27 mouse cellular contexts compared by ENCODE assay signal in the genomic region with DNA sequence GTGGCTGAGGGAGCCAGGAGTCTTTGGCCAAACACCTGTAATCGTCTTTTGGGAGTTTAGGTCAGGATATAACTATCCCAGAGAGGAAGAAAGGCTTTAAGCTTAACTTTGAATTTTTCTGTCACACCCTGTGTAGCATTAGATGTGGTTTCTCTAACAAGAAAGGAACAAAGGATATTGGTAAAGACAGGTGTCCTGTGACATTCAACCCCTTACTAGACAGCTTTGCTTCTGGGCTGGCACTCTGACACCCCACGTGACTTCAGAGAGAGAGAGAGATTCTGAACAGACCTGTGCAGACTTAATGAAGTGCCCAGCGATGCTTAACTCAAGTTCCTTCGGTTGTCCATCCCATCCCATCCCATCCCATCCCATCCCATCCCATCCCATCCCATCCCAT. TPM values are rescaled to one million over a fixed set of nuclear protein-coding genes. Genes with fewer than 3 reads are reported as not detected.
A peak's percentile ranks its signal among the peaks of the same experiment; 100 is the strongest.
DNase-seq lines count a peak whose midpoint lies in the region; ATAC-seq and TF ChIP-seq lines count a peak whose summit lies in the region.
"Had no signal": no experiment of that assay in that cellular context is flagged by ENCODE, and none has a peak within 500 bp of the region (broad histone marks: within the 10 kb centered on the region; RNA-seq: fewer than 3 reads in every experiment).

No protein-coding gene starts in this region.

- no peaks in the 10 kb centered on the region for H3K27me3 ChIP-seq in CH12.LX (replicated peaks)
- H3K27me3 ChIP-seq in forebrain, embryonic 10.5 days (ENCODE audit: poor library complexity, severe bottlenecking), result no peaks in the 10 kb centered on the region
- H3K27me3 ChIP-seq: forebrain, embryonic 15.5 days; liver, embryonic 12.5 days; megakaryocyte, embryonic 14.5 days; midbrain, embryonic 13.5 days; neural tube, embryonic 15.5 days had no signal

- no peak for TF ChIP-seq POLR2A in CH12.LX (IDR thresholded peaks at IDR 0.05; ENCODE audit: low read depth, low read length)

- peak; percentile 65 for DNase-seq in CD4-positive, CD25-positive, alpha-beta regulatory T cell, adult 2 months (ENCODE audit: low read depth, low spot score)
- no peak for DNase-seq in CH12.LX (ENCODE audit: extremely low read depth)
- peak; percentile 22 for DNase-seq in thymus, postnatal 25 days
- DNase-seq in forebrain, embryonic 10.5 days (ENCODE audit: extremely low spot score, low spot score), result no peak
- DNase-seq in lung, postnatal 4 days, result no peak
- no peak for DNase-seq in adrenal gland, adult 8-10 months
- DNase-seq: adrenal gland, postnatal 14 days; cerebellum, adult 11 months; cerebellum, adult 9-10 months; cerebellum, postnatal 36 days; gastrocnemius, adult 2 months; gastrocnemius, postnatal 36 days; heart, adult 18-20 months; heart, postnatal 4 days; kidney, adult 8-10 months; kidney, postnatal 4 days; liver, postnatal 0 days; lung, postnatal 36 days had no signal

- dilution Hi-C loops in CH12.LX (cut with MboI; ENCODE audit: extremely low pct_ligation_motif_present, extremely low pct_unique_long_range_greater_than_20kb, low sequenced_read_pairs), result no loop called here

- H3K36me3 ChIP-seq in CH12.LX (replicated peaks in 1 of 2; ENCODE audit: control insufficient read depth in 1 of 2, insufficient read depth in 1 of 2, low read length in 1 of 2), result no peaks in the 10 kb centered on the region
- H3K36me3 ChIP-seq in forebrain, embryonic 10.5 days (replicated peaks), result 0 out of 2 replicates have a peak, but pooled peaks cover 6% of the 10 kb centered on the region
- H3K36me3 ChIP-seq: forebrain, embryonic 15.5 days; midbrain, embryonic 13.5 days; neural tube, embryonic 15.5 days had no signal

- H3K27ac ChIP-seq in CH12.LX (ENCODE audit: insufficient read depth, low read depth), result no peak overlapping the region
- H3K27ac ChIP-seq in forebrain, embryonic 10.5 days, result no peak overlapping the region
- H3K27ac ChIP-seq: forebrain, embryonic 15.5 days; hindbrain, embryonic 14.5 days; kidney, postnatal 0 days; liver, embryonic 12.5 days; midbrain, embryonic 13.5 days; neural tube, embryonic 15.5 days had no signal

- H3K79me2 ChIP-seq in CH12.LX (replicated peaks; ENCODE audit: control insufficient read depth, extremely low read depth, insufficient read depth, poor library complexity, severe bottlenecking), result no peaks in the 10 kb centered on the region

- peaks cover 3 to 10% of the 10 kb centered on the region in 2 experiments for H3K4me1 ChIP-seq in CH12.LX (ENCODE audit: control insufficient read depth in 1 of 2, insufficient read depth in 2 of 2)
- H3K4me1 ChIP-seq in forebrain, embryonic 10.5 days, result peaks cover 6% of the 10 kb centered on the region
- H3K4me1 ChIP-seq: forebrain, embryonic 15.5 days; midbrain, embryonic 13.5 days; neural tube, embryonic 15.5 days had no signal

- in situ Hi-C loops in CH12.LX (cut with MboI; ENCODE audit: low pct_ligation_motif_present, low pct_unique_long_range_greater_than_20kb, low sequenced_read_pairs), result no loop called here

- peak; percentile 48 for ATAC-seq in inflammation-experienced regulatory T-cells, adult 6 months
- ATAC-seq: forebrain, embryonic 15.5 days; liver, embryonic 12.5 days; liver, postnatal 0 days; midbrain, embryonic 13.5 days had no signal

- H3K4me3 ChIP-seq in CH12.LX (replicated peaks in 1 of 3; ENCODE audit: low read depth in 2 of 3, low read length in 2 of 3, poor library complexity in 1 of 3), result no peak overlapping the region
- H3K4me3 ChIP-seq in forebrain, embryonic 10.5 days, result no peak overlapping the region
- H3K4me3 ChIP-seq: forebrain, embryonic 15.5 days; gastrocnemius, adult 2 months; liver, embryonic 12.5 days; megakaryocyte, embryonic 14.5 days; midbrain, embryonic 13.5 days; neural tube, embryonic 15.5 days had no signal

- TF ChIP-seq RAD21 in CH12.LX (IDR thresholded peaks at IDR 0.05; ENCODE audit: low read depth, low read length), result no peak

- H3K4me2 ChIP-seq in CH12.LX (ENCODE audit: insufficient read depth, low read depth, poor library complexity, severe bottlenecking), result no peak overlapping the region
- H3K4me2 ChIP-seq: forebrain, embryonic 15.5 days; heart, embryonic 11.5 days; hindbrain, embryonic 14.5 days; liver, embryonic 12.5 days; midbrain, embryonic 13.5 days; neural tube, embryonic 15.5 days had no signal

- TF ChIP-seq EP300 in CH12.LX (IDR thresholded peaks at IDR 0.05; ENCODE audit: low read length), result no peak

- TF ChIP-seq CTCF in CH12.LX (conservative IDR thresholded peaks at IDR 0.05 in 1 of 2, IDR thresholded peaks at IDR 0.05 in 1 of 2; ENCODE audit: low read depth in 2 of 2, low read length in 2 of 2), result no peak

- H3K9me3 ChIP-seq in CH12.LX (replicated peaks; ENCODE audit: low read length), result no peaks in the 10 kb centered on the region
- no peaks in the 10 kb centered on the region for H3K9me3 ChIP-seq in forebrain, embryonic 10.5 days
- H3K9me3 ChIP-seq: forebrain, embryonic 15.5 days; liver, embryonic 12.5 days; megakaryocyte, embryonic 14.5 days; midbrain, embryonic 13.5 days; neural tube, embryonic 15.5 days had no signal

- no peak overlapping the region for H3K9ac ChIP-seq in CH12.LX (ENCODE audit: insufficient read depth, low read depth)
- H3K9ac ChIP-seq: forebrain, embryonic 15.5 days; hindbrain, embryonic 14.5 days; liver, embryonic 12.5 days; liver, postnatal 0 days; midbrain, embryonic 13.5 days; neural tube, embryonic 15.5 days had no signal

- WGBS in forebrain, embryonic 10.5 days, result 88% methylated on average over 4 of the region's 4 CpGs

TF ChIP-seq in CH12.LX, 34 proteins besides CTCF, POLR2A, EP300 and RAD21:
- TF ChIP-seq MXI1 (IDR thresholded peaks at IDR 0.05; ENCODE audit: low read depth, low read length) (no peak), USF2 (conservative IDR thresholded peaks at IDR 0.05; ENCODE audit: low read depth, low read length) (peak; percentile 28), USF1 (IDR thresholded peaks at IDR 0.05; ENCODE audit: low read depth, low read length) (peak; percentile 31; the same call in 1 of the 2 replicates), ELF1 (IDR thresholded peaks at IDR 0.05; ENCODE audit: low read depth, low read length) (no peak), MEF2A (IDR thresholded peaks at IDR 0.05; ENCODE audit: borderline replicate concordance, low read depth, low read length) (no peak), HCFC1 (IDR thresholded peaks at IDR 0.05; ENCODE audit: low read depth, low read length) (no peak)

RNA-seq across cellular contexts. Expression of gene Wipi1, which starts 20.3 kb away (rescaled TPM):
- total RNA-seq in CH12.LX (2012; rRNA removed) (0.92 and 2.0 TPM in 2 replicates), CH12.LX (2014; rRNA removed) (1.9 and 2.2 TPM in 2 replicates)
- polyA plus RNA-seq in CH12.LX (2012; ENCODE audit: insufficient read length, low read depth), result 1.4 and 1.8 TPM in 2 replicates
- under 1 TPM; 0.16 to 0.34 (median 0.16) TPM for polyA plus RNA-seq in inflammation-experienced regulatory T-cells, adult 6 months (2017; shearing (Covaris generic))
- polyA plus RNA-seq in forebrain, embryonic 10.5 days (2016; fragmentation: Nextera tagmentation; extraction: Ambion mirVana), result 15.7 and 18.4 TPM in 2 replicates
- total RNA-seq in adrenal gland, adult 8-10 months (2022), result 10 to 100 TPM; 32.2 to 43.7 (median 40.0) TPM

RNA-seq across cellular contexts. Expression of gene Prkar1a, which starts 57.7 kb away (rescaled TPM):
- 89.6 and 93.1 TPM in 2 replicates for total RNA-seq in CH12.LX (2012; rRNA removed)
- 104 and 111 TPM in 2 replicates for total RNA-seq in CH12.LX (2014; rRNA removed)
- 203 and 220 TPM in 2 replicates for polyA plus RNA-seq in CH12.LX (2012; ENCODE audit: insufficient read length, low read depth)
- polyA plus RNA-seq in inflammation-experienced regulatory T-cells, adult 6 months (2017; shearing (Covaris generic)), result 100 to 1,000 TPM; 403 to 748 (median 453) TPM
- polyA plus RNA-seq in forebrain, embryonic 10.5 days (2016; fragmentation: Nextera tagmentation; extraction: Ambion mirVana), result 300 TPM in 2 replicates
- 100 to 1,000 TPM; 388 to 483 (median 411) TPM for total RNA-seq in adrenal gland, adult 8-10 months (2022)

Comparison
In these comparisons a context has a peak if more than half of its experiments do, and no peak if none do; other contexts are left out.
1. DNase-seq: peak in CD4-positive, CD25-positive, alpha-beta regulatory T cell, adult 2 months (single experiment) and thymus, postnatal 25 days (single experiment); none in CH12.LX (single experiment), forebrain, embryonic 10.5 days (single experiment), lung, postnatal 4 days (0 of 2) and adrenal gland, adult 8-10 months (single experiment).